Mouse (Mus musculus) kidney, embryonic 15.5 days (tissue): ENCODE measurements around the gene Pdpk1. TPM values are rescaled to one million over a fixed set of nuclear protein-coding genes. Genes with fewer than 3 reads are reported as not detected.
A peak's percentile ranks its signal among the peaks of the same experiment; 100 is the strongest.
"Not testable (repeated sequence)": the region's sequence is repeated elsewhere in the genome, so short reads cannot be mapped to it uniquely, and the experiment has no call there.

Experiments used
- ATAC-seq: fragments of 200-750 bp; cut with Nextera tagmentation; replicated peaks from 2 replicates; pipeline ENCODE4 v1.8.0; 2017; ENCODE audit warnings: moderate TSS enrichment; ENCODE audit not compliant: low FRiP score
- H3K27ac ChIP-seq: fragments of 300-500 bp; sonication (generic); 2 replicates; pipeline ENCODE4 v1.5.1; 2015; ENCODE audit warnings: mild to moderate bottlenecking, inconsistent platforms
- H3K27me3 ChIP-seq: fragments of 300-500 bp; sonication (generic); 2 replicates; pipeline ENCODE4 v1.6.1; 2015; ENCODE audit warnings: inconsistent platforms
- H3K36me3 ChIP-seq: fragments of 300-500 bp; sonication (generic); 2 replicates; pipeline ENCODE4 v1.6.1; 2015; ENCODE audit warnings: inconsistent platforms
- H3K4me1 ChIP-seq: fragments of 300-500 bp; sonication (generic); 2 replicates; pipeline ENCODE4 v1.6.1; 2015; ENCODE audit warnings: inconsistent platforms
- H3K4me2 ChIP-seq: fragments of 300-500 bp; sonication (generic); 2 replicates; pipeline ENCODE4 v1.6.1; 2015; ENCODE audit warnings: moderate library complexity, mild to moderate bottlenecking, inconsistent platforms
- H3K4me3 ChIP-seq: fragments of 300-500 bp; sonication (generic); replicated peaks from 2 replicates; pipeline ENCODE4 v1.5.1; 2015; ENCODE audit warnings: mild to moderate bottlenecking, inconsistent platforms
- H3K9ac ChIP-seq: fragments of 300-500 bp; sonication (generic); 2 replicates; pipeline ENCODE4 v1.6.1; 2015; ENCODE audit warnings: mild to moderate bottlenecking, inconsistent platforms
- H3K9me3 ChIP-seq: fragments of 300-500 bp; sonication (generic); replicated peaks from 2 replicates; pipeline ENCODE4 v1.6.1; 2016; ENCODE audit warnings: inconsistent platforms
- WGBS: fragments of 180-500 bp; shearing (Covaris S2); methylation state at CpG from one replicate; pipeline ENCODE4 v1.1.7; 2015; ENCODE audit warnings: mixed read lengths; 5-methylcytosine and 5-hydroxymethylcytosine counted together
- polyA plus RNA-seq: library from polyadenylated mRNA; unstranded; fragments of >200 nt; fragmentation: Nextera tagmentation; extraction: Ambion mirVana; gene quantifications from 2 replicates; pipeline ENCODE4 v1.2.1, GENCODE M21; 2015

Pdpk1 gene
- polyA plus RNA-seq, 1 experiment from 2014 or later: 35.0 TPM

DNA sequence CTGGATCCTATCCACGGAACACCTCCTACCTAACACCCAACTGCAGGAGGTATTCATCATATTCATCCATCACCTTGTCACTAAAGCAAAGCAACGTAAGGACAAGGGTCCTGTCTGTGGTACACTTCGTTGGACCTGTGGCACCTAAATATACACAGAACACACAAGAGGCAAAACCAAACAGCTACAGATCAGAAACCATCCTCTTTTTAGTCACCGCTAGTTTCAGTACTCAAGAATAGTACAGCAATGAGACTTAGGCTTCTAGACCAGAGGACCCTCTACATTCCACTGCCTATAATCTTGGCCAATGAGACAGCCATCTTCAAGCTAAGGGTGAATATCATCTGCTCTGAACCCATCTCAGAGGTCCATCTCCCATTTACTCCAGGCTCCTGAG lies 52.4 kb downstream of the Pdpk1 start:
- H3K9me3 ChIP-seq: no peaks in the 10 kb centered on the region
- H3K27me3 ChIP-seq: no peaks in the 10 kb centered on the region
- H3K36me3 ChIP-seq: peaks cover 73% of the 10 kb centered on the region
- no peaks in the 10 kb centered on the region for H3K4me1 ChIP-seq
- 93% methylated on average over 4 of the region's 4 CpGs for WGBS
- H3K4me3 ChIP-seq: no peak overlapping the region
- H3K9ac ChIP-seq: no peak overlapping the region
- H3K27ac ChIP-seq: no peak overlapping the region
- no peak for ATAC-seq
- no peak overlapping the region for H3K4me2 ChIP-seq

GRCm38 (mm10) chr17:24090575-24090974 lies 60.1 kb downstream of the Pdpk1 start:
- ATAC-seq: no peak
- WGBS: 96% methylated on average over 1 of the region's 1 CpGs
- H3K36me3 ChIP-seq: peaks cover 88% of the 10 kb centered on the region

DNA sequence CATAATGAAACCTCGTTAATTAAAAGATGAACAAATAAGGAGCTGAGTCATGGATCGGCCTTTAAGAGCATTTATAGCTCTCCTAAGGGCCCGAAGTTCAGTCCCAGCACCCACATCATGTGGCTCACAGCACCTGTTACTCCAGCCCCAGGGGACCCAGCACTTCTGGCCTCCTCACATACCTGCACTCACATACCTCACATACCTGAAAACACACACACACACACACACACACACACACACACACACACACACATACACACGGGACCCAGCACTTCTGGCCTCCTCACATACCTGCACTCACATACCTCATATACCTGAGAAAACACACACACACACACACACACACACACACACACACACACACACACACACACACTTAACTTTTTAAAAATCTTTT lies 64.3 kb downstream of the Pdpk1 start:
- H3K4me3 ChIP-seq, H3K4me2 ChIP-seq, H3K27ac ChIP-seq, H3K9ac ChIP-seq, ATAC-seq, H3K9me3 ChIP-seq, H3K4me1 ChIP-seq, H3K27me3 ChIP-seq: not testable (repeated sequence)
- WGBS: 78% methylated on average over 4 of the region's 4 CpGs
- H3K36me3 ChIP-seq: peaks cover 79% of the 10 kb centered on the region

More at GRCm38 (mm10) chr17:24090575-24090974, 60.1 kb downstream of the Pdpk1 start:
- H3K9me3 ChIP-seq: no peaks in the 10 kb centered on the region
- no peaks in the 10 kb centered on the region for H3K4me1 ChIP-seq
- no peak overlapping the region for H3K4me2 ChIP-seq
- H3K9ac ChIP-seq: no peak overlapping the region
- H3K4me3 ChIP-seq: no peak overlapping the region
- no peaks in the 10 kb centered on the region for H3K27me3 ChIP-seq
- H3K27ac ChIP-seq: no peak overlapping the region

- Histone ChIP-seq H3K4me3 (no peak overlapping the region), H3K9me3 (no peaks in the 10 kb centered on the region)
- 52% methylated on average over 1 of the region's 1 CpGs for WGBS
Measured at GRCm38 (mm10) chr17:24084593-24084992, 66.1 kb downstream of the Pdpk1 start.

DNA sequence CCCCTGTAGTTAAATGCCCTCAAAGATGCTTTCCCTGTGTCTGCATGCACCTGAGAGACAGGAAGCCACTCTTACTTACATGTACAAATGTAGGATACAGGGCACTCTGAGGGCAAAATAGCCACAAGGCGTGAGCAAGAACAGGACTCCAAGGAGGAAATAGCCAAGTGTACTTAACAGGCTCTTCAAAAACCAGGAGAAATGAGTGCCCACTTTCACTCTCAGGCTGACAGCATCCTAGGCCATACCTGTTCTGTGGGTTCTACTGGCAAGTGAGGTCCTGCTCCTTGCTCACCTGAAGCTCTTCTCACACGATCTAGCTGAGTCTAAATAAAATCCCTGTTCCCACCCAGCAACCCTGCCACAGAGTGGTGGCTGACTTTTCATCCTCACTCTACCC lies 73.6 kb downstream of the Pdpk1 start:
- no peak overlapping the region for H3K9ac ChIP-seq
- H3K27me3 ChIP-seq: no peaks in the 10 kb centered on the region
- peaks cover 43% of the 10 kb centered on the region for H3K36me3 ChIP-seq
- peaks cover 5% of the 10 kb centered on the region for H3K4me1 ChIP-seq
- no peak overlapping the region for H3K27ac ChIP-seq
- no peaks in the 10 kb centered on the region for H3K9me3 ChIP-seq
- H3K4me3 ChIP-seq: no peak overlapping the region
- WGBS: 94% methylated on average over 2 of the region's 2 CpGs
- no peak overlapping the region for H3K4me2 ChIP-seq
- ATAC-seq: no peak

More at GRCm38 (mm10) chr17:24084593-24084992, 66.1 kb downstream of the Pdpk1 start:
- no peaks in the 10 kb centered on the region for H3K4me1 ChIP-seq
- H3K9ac ChIP-seq: no peak overlapping the region
- no peak overlapping the region for H3K4me2 ChIP-seq
- no peak for ATAC-seq
- no peaks in the 10 kb centered on the region for H3K27me3 ChIP-seq
- peaks cover 73% of the 10 kb centered on the region for H3K36me3 ChIP-seq
- H3K27ac ChIP-seq: no peak overlapping the region

DNA sequence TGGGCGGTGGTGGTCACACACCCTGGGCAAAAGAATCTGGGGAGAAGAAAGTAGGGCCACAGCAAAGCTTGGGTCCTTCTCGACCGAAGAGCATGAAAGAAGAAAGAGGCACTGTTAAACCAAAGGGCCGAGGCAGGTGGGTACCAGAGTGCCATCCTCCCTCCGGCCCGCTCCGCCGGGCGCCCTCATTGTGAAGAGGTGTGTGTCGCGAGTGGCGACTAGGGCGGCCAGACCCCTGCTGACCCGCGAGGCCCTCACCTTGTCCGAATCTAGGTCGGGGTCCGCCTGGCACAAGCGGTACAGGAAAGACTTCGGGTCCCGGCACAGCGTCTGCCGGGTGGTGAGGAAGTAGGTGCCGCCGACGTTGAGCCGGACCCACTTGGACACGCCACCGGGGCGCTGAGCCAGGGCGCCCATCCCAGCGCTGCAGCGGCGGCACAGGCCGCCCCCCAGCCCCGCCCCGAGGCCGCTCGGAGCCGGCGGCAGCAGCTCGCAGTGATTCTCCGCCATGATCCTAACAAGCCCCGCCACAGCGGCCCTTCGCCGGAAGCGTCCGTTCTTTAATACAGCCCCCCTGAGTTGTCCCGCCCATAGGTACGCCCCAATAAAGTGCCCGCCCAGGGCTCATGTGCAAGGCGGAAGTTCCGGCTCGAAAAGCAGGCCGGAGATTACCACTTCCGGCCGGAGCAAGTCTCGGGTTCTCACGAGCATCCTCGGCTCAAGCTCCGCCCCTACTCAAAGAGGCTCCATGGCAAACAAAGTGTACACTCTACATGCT lies 77.6 kb downstream of the Pdpk1 start, which contains the start of gene Kctd5:
Gene Kctd5, minus strand, starts transcription at position 567 of the 778 bp plus-strand sequence.
- ATAC-seq: peak; percentile 98
- H3K9ac ChIP-seq: peak within 1 kb of the TSS; percentile 98

GRCm38 (mm10) chr17:24069531-24069930 lies 81.2 kb downstream of the Pdpk1 start:
- Histone ChIP-seq H3K4me1 (peaks cover 25% of the 10 kb centered on the region), H3K4me3 (no peak overlapping the region), H3K27ac (no peak overlapping the region), H3K27me3 (no peaks in the 10 kb centered on the region), H3K36me3 (peaks cover 32% of the 10 kb centered on the region), H3K9ac (no peak overlapping the region), H3K9me3 (no peaks in the 10 kb centered on the region), H3K4me2 (no peak overlapping the region)
- ATAC-seq: no peak
- WGBS: 89% methylated on average over 3 of the region's 3 CpGs

More for the DNA sequence above, 77.6 kb downstream of the Pdpk1 start, which contains the start of gene Kctd5:
- Histone ChIP-seq H3K27me3 (no peaks in the 10 kb centered on the region), H3K27ac (peak within 1 kb of the TSS; percentile 88), H3K4me3 (peak within 1 kb of the TSS; percentile 99), H3K4me2 (peak within 1 kb of the TSS; percentile 71), H3K4me1 (peaks cover 25% of the 10 kb centered on the region), H3K36me3 (peaks cover 28% of the 10 kb centered on the region), H3K9me3 (no peaks in the 10 kb centered on the region)
- 0% methylated on average over 62 of the region's 62 CpGs for WGBS

DNA sequence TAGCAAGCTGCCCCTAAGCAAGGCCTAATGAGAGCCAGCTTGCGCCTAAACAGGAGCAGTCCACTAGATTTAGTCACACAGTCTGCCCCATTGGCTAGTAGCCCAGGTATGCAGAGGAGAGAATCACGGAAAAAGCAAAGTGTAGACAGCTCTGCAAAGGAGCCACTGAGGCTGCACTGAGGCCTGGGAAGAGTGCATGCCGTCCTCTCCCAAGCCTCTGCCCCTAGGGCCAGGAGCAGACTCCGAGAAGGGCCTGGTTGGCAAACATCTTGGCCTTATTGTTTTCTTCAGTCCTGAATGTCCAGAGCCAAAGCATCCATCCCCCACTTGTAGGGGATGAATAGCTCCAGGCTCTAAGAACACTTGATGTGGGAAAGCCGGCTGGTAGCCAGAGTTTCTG lies 82.5 kb downstream of the Pdpk1 start:
- Histone ChIP-seq H3K36me3 (peaks cover 37% of the 10 kb centered on the region), H3K27me3 (no peaks in the 10 kb centered on the region), H3K9ac (no peak overlapping the region), H3K4me3 (no peak overlapping the region), H3K4me2 (no peak overlapping the region), H3K9me3 (no peaks in the 10 kb centered on the region), H3K27ac (no peak overlapping the region), H3K4me1 (peaks cover 25% of the 10 kb centered on the region)
- WGBS: 92% methylated on average over 5 of the region's 5 CpGs
- ATAC-seq: no peak

- no peak overlapping the region for H3K4me2 ChIP-seq
- H3K4me3 ChIP-seq: no peak overlapping the region
- ATAC-seq: no peak
- H3K9me3 ChIP-seq: no peaks in the 10 kb centered on the region
- 71% methylated on average over 4 of the region's 4 CpGs for WGBS
- H3K27ac ChIP-seq: no peak overlapping the region
- 0 out of 2 replicates have a peak, but pooled peaks cover 2% of the 10 kb centered on the region for H3K4me1 ChIP-seq
- no peak overlapping the region for H3K9ac ChIP-seq
- H3K27me3 ChIP-seq: no peaks in the 10 kb centered on the region
- peaks cover 48% of the 10 kb centered on the region for H3K36me3 ChIP-seq
Measured at GRCm38 (mm10) chr17:24062459-24063155, 88.1 kb downstream of the Pdpk1 start.

DNA sequence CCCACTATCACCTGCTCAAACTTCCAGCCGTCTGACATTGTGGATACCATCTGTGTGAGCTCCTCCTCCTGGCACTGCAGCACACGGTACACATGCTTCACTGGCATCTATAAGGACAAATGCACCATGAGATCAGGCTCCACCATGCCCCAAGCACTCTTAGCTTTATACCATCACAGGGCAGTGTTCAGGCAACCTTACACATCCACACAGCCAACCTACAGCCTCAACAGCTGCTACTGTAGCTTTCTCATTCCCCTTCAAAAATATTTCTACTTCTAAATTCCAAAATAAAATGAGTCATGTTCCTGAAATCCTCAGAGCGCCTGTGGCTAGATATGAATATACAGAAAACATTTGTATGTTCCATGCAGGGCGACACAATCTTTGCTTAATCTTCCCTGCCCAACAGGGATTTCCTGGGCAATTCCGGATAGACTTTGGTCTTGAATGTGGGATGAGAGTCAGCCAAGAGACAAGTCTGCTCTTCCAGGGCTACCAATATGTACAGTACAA lies 92.9 kb downstream of the Pdpk1 start:
- Histone ChIP-seq H3K4me2 (no peak overlapping the region), H3K9me3 (no peaks in the 10 kb centered on the region), H3K9ac (no peak overlapping the region), H3K4me3 (no peak overlapping the region), H3K27ac (no peak overlapping the region), H3K27me3 (no peaks in the 10 kb centered on the region), H3K4me1 (0 out of 2 replicates have a peak, but pooled peaks cover 2% of the 10 kb centered on the region), H3K36me3 (peaks cover 75% of the 10 kb centered on the region)
- 90% methylated on average over 5 of the region's 5 CpGs for WGBS
- no peak for ATAC-seq

DNA sequence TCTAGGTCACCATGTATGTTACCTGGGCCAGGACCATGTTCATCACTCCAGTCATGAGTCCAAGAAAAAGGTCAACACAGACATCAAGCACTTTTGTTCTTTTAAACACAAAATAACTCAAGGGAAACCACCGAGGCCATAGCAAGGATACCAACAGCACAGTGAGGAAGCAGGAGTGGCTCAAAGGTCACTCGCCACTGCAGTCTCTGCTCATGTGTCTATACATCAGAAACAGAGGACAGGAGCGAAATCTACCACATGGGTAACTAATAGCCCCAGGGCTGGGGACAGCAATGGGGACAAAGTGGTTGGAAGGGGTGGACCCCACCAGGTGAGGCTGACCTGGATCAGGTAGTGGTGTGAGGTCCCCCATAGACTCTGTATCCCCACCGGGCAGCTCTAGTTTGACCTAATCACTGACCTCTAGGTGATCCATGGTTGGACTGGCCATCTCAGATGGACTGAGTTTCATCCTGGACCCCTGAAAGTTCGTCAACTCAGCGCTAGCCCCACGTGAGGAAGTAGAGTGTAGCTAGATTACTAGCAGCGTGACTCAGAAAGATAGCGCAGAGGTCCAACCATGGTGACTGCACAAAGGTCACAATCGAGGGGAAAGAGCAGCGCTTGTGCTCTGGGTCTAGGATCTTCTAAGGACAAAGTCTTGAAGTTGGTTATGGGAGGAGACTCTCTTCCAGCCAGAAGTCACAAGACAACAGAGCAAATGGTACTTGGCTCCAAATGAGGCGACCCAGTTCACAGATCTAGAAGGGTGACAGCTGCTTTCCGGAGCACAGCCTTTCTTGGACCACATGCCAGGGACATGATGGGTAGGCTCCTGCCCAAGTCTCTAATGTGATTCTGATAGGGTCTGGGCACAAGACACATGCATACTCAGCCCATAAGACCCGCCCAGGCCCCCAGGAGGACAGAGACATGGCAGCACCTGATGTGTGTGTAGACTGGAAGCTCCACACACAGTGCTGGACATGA lies 93.8 kb downstream of the Pdpk1 start:
- H3K4me2 ChIP-seq: no peak overlapping the region
- H3K27me3 ChIP-seq: no peaks in the 10 kb centered on the region
- no peak overlapping the region for H3K4me3 ChIP-seq
- H3K4me1 ChIP-seq: 0 out of 2 replicates have a peak, but pooled peaks cover 2% of the 10 kb centered on the region
- no peaks in the 10 kb centered on the region for H3K9me3 ChIP-seq
- peaks cover 83% of the 10 kb centered on the region for H3K36me3 ChIP-seq
- H3K9ac ChIP-seq: no peak overlapping the region
- ATAC-seq: no peak
- no peak overlapping the region for H3K27ac ChIP-seq
- 94% methylated on average over 14 of the region's 14 CpGs for WGBS
